Mouse (Mus musculus) neural tube, embryonic 12.5 days (tissue): ENCODE results near the gene Zfp870. TPM values are rescaled to one million over a fixed set of nuclear protein-coding genes. Genes with fewer than 3 reads are reported as not detected.
A peak's percentile ranks its signal among the peaks of the same experiment; 100 is the strongest.
"Not testable (repeated sequence)": the region's sequence is repeated elsewhere in the genome, so short reads cannot be mapped to it uniquely, and the experiment has no call there.

Source experiments
- ATAC-seq: fragments of 200-750 bp; cut with Nextera tagmentation; 2 replicates; pipeline ENCODE4 v1.8.0; 2017; ENCODE audit warnings: low read depth, mild to moderate bottlenecking, moderate TSS enrichment, moderate library complexity; ENCODE audit not compliant: low FRiP score
- H3K27ac ChIP-seq: fragments of 300-500 bp; sonication (generic); 2 replicates; pipeline ENCODE4 v1.5.1; 2016
- H3K27me3 ChIP-seq: fragments of 300-500 bp; sonication (generic); replicated peaks from 2 replicates; pipeline ENCODE4 v1.6.1; 2016; ENCODE audit warnings: mild to moderate bottlenecking
- H3K36me3 ChIP-seq: fragments of 300-500 bp; sonication (generic); 2 replicates; pipeline ENCODE4 v1.6.1; 2016; ENCODE audit warnings: mild to moderate bottlenecking
- H3K4me1 ChIP-seq: fragments of 300-500 bp; sonication (generic); 2 replicates; pipeline ENCODE4 v1.6.1; 2016
- H3K4me2 ChIP-seq: fragments of 300-500 bp; sonication (generic); replicated peaks from 2 replicates; pipeline ENCODE4 v1.6.1; 2016; ENCODE audit warnings: mild to moderate bottlenecking
- H3K4me3 ChIP-seq: fragments of 300-500 bp; sonication (generic); 2 replicates; pipeline ENCODE4 v1.5.1; 2016
- H3K9ac ChIP-seq: fragments of 300-500 bp; sonication (generic); 2 replicates; pipeline ENCODE4 v1.6.1; 2016; ENCODE audit warnings: mild to moderate bottlenecking
- H3K9me3 ChIP-seq: fragments of 300-500 bp; sonication (generic); 2 replicates; pipeline ENCODE4 v1.6.1; 2016; ENCODE audit warnings: mild to moderate bottlenecking
- WGBS: fragments of 180-500 bp; shearing (Covaris S2); methylation state at CpG from one replicate; pipeline ENCODE4 v1.1.7; 2016; 5-methylcytosine and 5-hydroxymethylcytosine counted together
- polyA plus RNA-seq: library from polyadenylated mRNA; unstranded; fragments of >200 nt; fragmentation: Nextera tagmentation; extraction: Ambion mirVana; gene quantifications from 2 replicates; pipeline ENCODE4 v1.2.1, GENCODE M21; 2016

Zfp870 gene
- polyA plus RNA-seq, 1 experiment from 2014 or later, result 7.9 TPM

- no peaks in the 10 kb centered on the region for H3K4me1 ChIP-seq
- H3K4me3 ChIP-seq, result no peak overlapping the region
- 50% methylated on average over 1 of the region's 1 CpGs for WGBS
- H3K9me3 ChIP-seq, result no peaks in the 10 kb centered on the region
- H3K9ac ChIP-seq, result no peak overlapping the region
- H3K27ac ChIP-seq, result no peak overlapping the region
- no peak overlapping the region for H3K4me2 ChIP-seq
- no peak for ATAC-seq
- peaks cover 6% of the 10 kb centered on the region; the same call in 1 of the 2 replicates for H3K27me3 ChIP-seq
- H3K36me3 ChIP-seq, result no peaks in the 10 kb centered on the region
Observed at GRCm38 (mm10) chr17:32901751-32902525, 10.5 kb upstream of the Zfp870 start.

DNA sequence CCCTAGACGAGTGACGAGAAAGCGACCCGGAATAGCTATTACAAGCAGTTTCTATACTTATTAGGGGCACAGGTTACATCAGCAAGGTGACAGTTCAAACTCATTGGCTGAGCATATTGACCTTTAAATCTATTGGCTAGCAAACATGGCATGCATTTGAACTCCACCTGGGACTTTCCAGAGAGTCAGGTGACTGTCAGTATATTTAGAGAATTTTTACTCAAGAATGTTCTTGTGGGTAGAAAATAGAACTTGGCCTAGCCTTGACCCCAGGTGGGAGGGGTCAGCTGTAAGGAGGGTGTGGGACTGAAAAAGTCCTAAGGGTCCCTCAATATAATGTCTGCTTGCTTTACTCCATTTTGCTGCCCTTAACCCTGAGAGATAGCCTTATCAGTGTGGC is 4.0 kb upstream of the Zfp870 start:
- Histone ChIP-seq H3K27me3 (no peaks in the 10 kb centered on the region), H3K4me3 (no peak overlapping the region), H3K4me2 (no peak overlapping the region), H3K36me3 (no peaks in the 10 kb centered on the region), H3K27ac (no peak overlapping the region), H3K4me1 (peaks cover 4% of the 10 kb centered on the region), H3K9me3 (no peaks in the 10 kb centered on the region), H3K9ac (no peak overlapping the region)
- 94% methylated on average over 4 of the region's 4 CpGs for WGBS
- ATAC-seq, result no peak

DNA sequence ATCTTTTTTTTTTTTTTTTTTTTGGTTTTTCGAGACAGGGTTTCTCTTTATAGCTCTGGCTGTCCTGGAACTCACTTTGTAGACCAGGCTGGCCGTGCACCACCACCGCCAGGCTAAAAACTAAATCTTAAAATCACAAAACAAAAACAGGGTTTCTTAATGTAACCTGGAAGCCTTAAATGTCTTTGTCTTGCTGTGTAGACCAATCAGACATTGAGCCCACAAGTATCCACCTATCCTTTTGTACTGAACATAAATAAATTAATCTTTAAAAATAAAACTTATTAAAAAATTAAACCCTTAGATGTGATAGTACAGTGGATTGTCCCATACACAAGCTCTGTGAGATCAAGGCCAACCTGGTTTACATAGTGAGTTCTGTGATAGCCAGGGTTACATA is 2.5 kb upstream of the Zfp870 start:
- H3K27ac ChIP-seq, result no peak overlapping the region
- H3K9me3 ChIP-seq, result no peaks in the 10 kb centered on the region
- no peak for ATAC-seq
- WGBS, result 89% methylated on average over 3 of the region's 3 CpGs
- H3K4me1 ChIP-seq, result peaks cover 15% of the 10 kb centered on the region
- no peaks in the 10 kb centered on the region for H3K36me3 ChIP-seq
- H3K4me3 ChIP-seq, result no peak overlapping the region
- H3K9ac ChIP-seq, result no peak overlapping the region
- no peak overlapping the region for H3K4me2 ChIP-seq
- no peaks in the 10 kb centered on the region for H3K27me3 ChIP-seq

DNA sequence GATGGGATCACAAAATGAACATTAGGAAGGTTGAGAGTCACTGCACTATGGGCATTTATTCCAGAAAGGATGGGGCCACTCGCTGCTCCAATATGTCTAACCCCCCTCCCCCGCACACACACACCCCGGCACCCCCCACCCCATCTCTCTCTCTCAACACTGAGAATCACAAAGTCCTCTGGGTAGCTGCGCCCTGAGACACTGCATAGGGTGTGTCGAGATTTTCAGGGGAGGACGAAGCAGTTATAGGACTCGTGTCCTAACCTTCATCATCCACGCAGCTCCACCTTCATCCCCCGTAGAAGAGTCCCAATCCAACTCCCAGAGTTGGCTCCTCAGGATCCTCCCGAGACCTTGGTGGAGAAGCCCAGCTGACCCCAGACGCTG is 597 bp downstream of the Zfp870 start:
- Histone ChIP-seq H3K27ac (peak overlapping the region; percentile 39; the same call in 1 of the 2 replicates), H3K4me1 (peaks cover 15% of the 10 kb centered on the region), H3K27me3 (no peaks in the 10 kb centered on the region), H3K36me3 (peaks cover 3% of the 10 kb centered on the region; the same call in 1 of the 2 replicates), H3K4me3 (peak overlapping the region; percentile 50), H3K4me2 (peak overlapping the region; percentile 77), H3K9ac (peak overlapping the region; percentile 74), H3K9me3 (no peaks in the 10 kb centered on the region)
- 3% methylated on average over 11 of the region's 11 CpGs for WGBS
- ATAC-seq, result no peak

GRCm38 (mm10) chr17:32889611-32890010 is 1.8 kb downstream of the Zfp870 start:
- Histone ChIP-seq H3K36me3 (peaks cover 12% of the 10 kb centered on the region; the same call in 1 of the 2 replicates), H3K4me2 (peak overlapping the region; percentile 77; the same call in 1 of the 2 replicates), H3K27ac (no peak overlapping the region), H3K9ac (no peak overlapping the region), H3K4me1 (peaks cover 15% of the 10 kb centered on the region), H3K9me3 (no peaks in the 10 kb centered on the region), H3K27me3 (no peaks in the 10 kb centered on the region), H3K4me3 (no peak overlapping the region)
- ATAC-seq, result no peak
- WGBS, result 96% methylated on average over 6 of the region's 6 CpGs

GRCm38 (mm10) chr17:32880320-32881218 is 10.9 kb downstream of the Zfp870 start:
- Histone ChIP-seq H3K9ac (no peak overlapping the region), H3K27me3 (no peaks in the 10 kb centered on the region), H3K36me3 (peaks cover 57% of the 10 kb centered on the region), H3K4me1 (no peaks in the 10 kb centered on the region), H3K27ac (no peak overlapping the region), H3K4me2 (no peak overlapping the region), H3K9me3 (no peaks in the 10 kb centered on the region), H3K4me3 (no peak overlapping the region)
- ATAC-seq, result no peak
- 92% methylated on average over 14 of the region's 14 CpGs for WGBS

DNA sequence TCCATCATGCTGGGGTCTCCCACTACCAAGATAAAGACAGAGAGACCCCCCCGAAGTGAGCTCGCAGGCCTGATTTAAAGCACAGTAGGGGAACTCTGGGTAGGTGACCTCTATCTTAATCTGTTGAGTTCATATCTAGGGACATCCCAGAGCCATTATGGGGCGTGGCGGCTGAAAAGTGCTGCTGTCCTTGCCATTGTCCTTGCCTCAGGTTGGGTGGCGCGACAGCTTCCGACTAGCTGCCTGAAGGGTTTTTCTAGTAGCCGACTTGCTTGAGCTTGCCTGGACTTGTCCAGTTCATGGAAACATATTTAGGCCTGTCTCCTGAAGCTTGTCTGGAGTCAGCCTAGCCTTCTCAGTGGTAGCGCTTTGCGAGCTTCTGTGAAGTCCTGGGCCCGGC is 12.7 kb downstream of the Zfp870 start:
- 94% methylated on average over 11 of the region's 11 CpGs for WGBS
- Histone ChIP-seq H3K9me3 (no peaks in the 10 kb centered on the region), H3K4me2 (no peak overlapping the region), H3K4me1 (no peaks in the 10 kb centered on the region), H3K27ac (no peak overlapping the region), H3K36me3 (peaks cover 40% of the 10 kb centered on the region), H3K9ac (no peak overlapping the region), H3K27me3 (no peaks in the 10 kb centered on the region), H3K4me3 (no peak overlapping the region)
- ATAC-seq, result no peak

DNA sequence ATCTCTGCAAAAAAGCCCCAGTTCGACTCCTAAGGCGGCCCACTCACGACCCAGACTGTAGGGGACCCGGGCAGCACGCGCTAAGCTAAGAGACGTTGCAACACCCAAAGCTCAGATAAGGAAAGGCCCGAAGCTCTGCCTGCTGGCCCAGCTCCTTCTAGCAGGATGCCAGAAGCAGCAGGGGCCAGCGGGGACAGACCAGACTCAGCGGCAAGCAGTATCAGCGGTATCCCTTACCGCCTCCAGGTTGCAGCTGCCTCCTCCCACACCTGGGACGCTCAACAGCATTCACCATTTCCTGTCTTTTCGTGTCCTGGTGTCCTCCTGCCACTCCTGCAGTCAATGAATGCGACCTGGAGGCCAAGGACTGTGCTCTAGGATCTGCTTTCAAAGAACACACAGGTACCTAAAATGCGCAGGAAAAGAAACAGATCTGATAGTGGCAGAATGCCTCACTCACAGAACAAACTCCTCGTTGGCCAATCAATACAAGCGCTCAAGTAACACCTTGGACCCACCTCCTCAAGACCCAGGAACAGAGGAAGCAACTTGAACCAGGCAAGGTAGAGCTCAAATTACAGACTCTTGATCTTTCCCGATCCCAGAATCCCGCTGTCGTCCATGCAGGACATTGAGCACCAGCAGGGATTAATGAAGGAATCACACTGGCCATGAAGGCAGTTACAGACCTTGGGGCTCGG is 13.8 kb downstream of the Zfp870 start:
- Histone ChIP-seq H3K4me2 (peak overlapping the region; percentile 22; the same call in 1 of the 2 replicates), H3K27ac (no peak overlapping the region), H3K27me3 (no peaks in the 10 kb centered on the region), H3K4me1 (no peaks in the 10 kb centered on the region), H3K9me3 (no peaks in the 10 kb centered on the region), H3K9ac (no peak overlapping the region), H3K4me3 (no peak overlapping the region), H3K36me3 (peaks cover 28% of the 10 kb centered on the region)
- 13% methylated on average over 22 of the region's 22 CpGs for WGBS
- no peak for ATAC-seq

GRCm38 (mm10) chr17:32872696-32873095 is 18.7 kb downstream of the Zfp870 start:
- Histone ChIP-seq H3K4me1 (no peaks in the 10 kb centered on the region), H3K27ac (no peak overlapping the region), H3K4me3 (no peak overlapping the region), H3K4me2 (no peak overlapping the region), H3K36me3 (no peaks in the 10 kb centered on the region), H3K9ac (no peak overlapping the region), H3K27me3 (no peaks in the 10 kb centered on the region), H3K9me3 (no peaks in the 10 kb centered on the region)
- 77% methylated on average over 5 of the region's 5 CpGs for WGBS
- ATAC-seq, result no peak

DNA sequence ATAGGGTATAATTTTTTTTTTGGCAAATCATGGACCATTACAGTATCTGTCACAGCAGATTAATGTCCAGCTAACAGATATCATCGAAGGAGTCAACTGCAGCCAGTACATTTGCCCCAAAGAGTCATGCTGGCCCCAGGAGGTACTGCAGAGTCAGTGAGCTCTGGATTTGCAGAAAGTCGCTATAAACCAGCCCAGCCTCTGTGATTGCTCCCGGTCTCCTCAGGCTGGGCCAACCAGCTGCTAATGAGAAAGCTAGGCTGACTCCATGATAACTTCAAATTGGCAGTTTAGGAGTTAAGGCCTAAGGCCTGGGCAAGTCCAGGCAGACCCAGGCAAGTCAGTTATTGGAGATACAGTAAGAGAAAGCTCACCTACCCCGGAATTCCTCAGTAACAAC is 19.4 kb downstream of the Zfp870 start:
- no peak overlapping the region for H3K27ac ChIP-seq
- 85% methylated on average over 4 of the region's 4 CpGs for WGBS
- H3K4me1 ChIP-seq, result no peaks in the 10 kb centered on the region
- H3K9ac ChIP-seq, result no peak overlapping the region
- no peaks in the 10 kb centered on the region for H3K27me3 ChIP-seq
- ATAC-seq, result no peak
- H3K36me3 ChIP-seq, result no peaks in the 10 kb centered on the region
- no peak overlapping the region for H3K4me2 ChIP-seq
- H3K9me3 ChIP-seq, result no peaks in the 10 kb centered on the region
- H3K4me3 ChIP-seq, result no peak overlapping the region

DNA sequence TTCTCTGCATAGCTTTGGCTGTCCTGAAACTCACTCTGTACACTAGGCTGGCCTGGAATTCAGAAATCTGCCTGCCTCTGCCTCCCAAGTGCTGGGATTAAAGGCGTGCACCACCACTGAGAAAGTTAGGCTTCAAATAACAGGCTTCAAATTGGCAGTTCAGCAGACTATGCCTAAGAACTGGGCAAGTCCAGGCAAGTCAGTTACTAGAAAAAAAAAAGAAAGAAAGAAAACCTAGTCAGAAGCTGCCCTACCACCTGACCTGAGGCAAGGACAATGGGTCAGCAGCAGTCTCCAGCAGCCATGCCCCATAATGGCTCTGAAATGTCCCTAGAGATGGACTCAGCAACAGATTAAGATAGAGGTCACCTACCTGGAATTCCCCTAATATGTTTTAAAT is 20.0 kb downstream of the Zfp870 start:
- ATAC-seq, result no peak
- H3K36me3 ChIP-seq, result no peaks in the 10 kb centered on the region

DNA sequence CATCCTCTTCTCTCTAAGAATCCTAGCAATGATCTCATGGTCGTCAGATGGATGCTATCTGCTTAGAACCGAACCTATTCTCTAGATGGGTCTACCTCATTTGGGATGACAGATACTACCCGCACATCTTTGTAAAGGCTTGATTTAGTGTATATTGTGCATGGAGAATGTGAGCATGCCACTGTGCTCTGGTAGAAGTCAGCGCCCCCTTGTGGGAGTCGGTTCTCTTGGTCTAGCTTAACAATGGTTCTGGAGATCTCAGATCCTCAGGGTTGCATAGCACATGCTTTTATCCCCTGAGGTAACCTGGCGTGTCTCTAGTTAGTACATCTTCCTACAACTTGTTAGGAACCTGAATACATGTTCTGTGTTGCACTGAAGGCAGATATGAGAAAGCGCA is 24.2 kb downstream of the Zfp870 start:
- not testable (repeated sequence) for H3K27ac ChIP-seq, H3K4me1 ChIP-seq, H3K36me3 ChIP-seq, H3K27me3 ChIP-seq, H3K4me3 ChIP-seq, H3K9ac ChIP-seq, ATAC-seq, H3K9me3 ChIP-seq, H3K4me2 ChIP-seq
- 44% methylated on average over 5 of the region's 7 CpGs for WGBS

More for the DNA sequence above, 20.0 kb downstream of the Zfp870 start:
- no peak overlapping the region for H3K27ac ChIP-seq
- H3K4me2 ChIP-seq, result no peak overlapping the region
- WGBS, result 91% methylated on average over 1 of the region's 1 CpGs
- no peaks in the 10 kb centered on the region for H3K4me1 ChIP-seq
- H3K9ac ChIP-seq, result no peak overlapping the region
- no peak overlapping the region for H3K4me3 ChIP-seq
- H3K27me3 ChIP-seq, result no peaks in the 10 kb centered on the region
- no peaks in the 10 kb centered on the region for H3K9me3 ChIP-seq
